Mouse (Mus musculus) liver, embryonic 14.5 days (tissue): ENCODE data around the gene Ptn.

Experiments used
- CTCF ChIP-seq: IDR thresholded peaks from 2 replicates; pipeline ENCODE4 v1.5.1; 2016; ENCODE audit warnings: antibody characterized with exemption, low read depth, control low read depth
- EP300 ChIP-seq: IDR thresholded peaks from 2 replicates; pipeline ENCODE4 v1.6.1; 2016; ENCODE audit warnings: antibody characterized with exemption, low read depth

GRCm38 (mm10) chr6:36676710-36677691 is 133.0 kb downstream of the Ptn start:
- TF ChIP-seq CTCF (no peak), EP300 (no peak)
